Mouse (Mus musculus) 416B (cell line): ENCODE measurements around the gene Gpr15.

Experiments
- DNase-seq: peaks from one replicate; pipeline ENCODE4 v3.0.0; 2011; ENCODE audit warnings: low read depth

Gpr15 gene

DNA sequence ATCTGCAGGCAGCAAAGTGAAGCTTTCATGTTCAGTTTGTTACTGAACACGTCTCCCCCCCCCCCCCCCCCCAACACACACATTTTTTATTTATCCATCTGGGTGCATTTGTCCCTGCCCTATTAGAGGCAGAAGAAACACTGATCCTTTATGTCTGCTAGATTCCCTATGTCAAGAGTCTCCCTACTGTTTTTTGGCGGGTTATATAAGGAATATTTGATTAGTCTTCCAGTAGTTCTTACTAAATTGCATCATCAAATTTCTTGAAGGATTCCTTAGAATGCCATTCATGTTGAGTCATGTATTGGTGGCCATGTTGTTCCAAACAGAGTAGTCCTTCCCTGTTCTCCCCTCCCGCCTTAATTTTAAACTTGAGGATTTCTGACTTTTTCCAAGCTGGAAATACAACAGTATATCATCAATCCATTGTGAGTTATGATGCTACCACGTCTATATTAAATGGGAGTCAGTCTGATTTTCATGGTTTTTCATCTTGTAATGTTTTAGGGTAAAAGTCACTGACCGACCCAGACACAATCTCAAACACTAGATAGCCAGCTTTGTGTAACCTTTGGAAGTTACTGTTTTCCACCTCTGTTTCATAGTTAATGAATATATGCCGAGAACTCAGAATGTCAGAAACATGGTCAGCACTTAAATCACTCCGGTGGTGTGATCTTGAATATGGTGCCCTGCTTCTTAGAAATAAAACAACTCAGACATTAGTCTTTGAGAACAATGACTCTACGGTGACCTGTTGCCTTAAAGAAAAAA, 47.5 kb downstream of the Gpr15 start:
- no peak for DNase-seq

DNA sequence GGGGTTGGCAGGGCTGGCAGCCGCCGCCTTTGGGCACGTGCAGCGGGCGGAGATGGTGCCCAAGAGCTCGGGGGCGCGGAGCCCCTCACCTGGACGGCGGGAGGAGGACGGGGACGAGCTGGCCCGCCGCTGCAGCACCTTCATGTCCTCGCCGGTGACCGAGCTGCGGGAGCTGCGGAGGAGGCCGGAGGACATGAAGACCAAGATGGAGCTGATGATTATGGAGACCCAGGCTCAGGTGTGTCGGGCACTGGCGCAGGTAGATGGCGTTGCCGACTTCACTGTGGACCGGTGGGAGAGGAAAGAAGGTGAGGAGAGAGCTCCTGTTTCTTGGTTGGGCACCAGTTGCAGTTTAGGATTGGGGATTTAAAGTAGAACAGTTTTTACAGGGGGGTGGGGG, 48.2 kb downstream of the Gpr15 start:
- no peak for DNase-seq

DNA sequence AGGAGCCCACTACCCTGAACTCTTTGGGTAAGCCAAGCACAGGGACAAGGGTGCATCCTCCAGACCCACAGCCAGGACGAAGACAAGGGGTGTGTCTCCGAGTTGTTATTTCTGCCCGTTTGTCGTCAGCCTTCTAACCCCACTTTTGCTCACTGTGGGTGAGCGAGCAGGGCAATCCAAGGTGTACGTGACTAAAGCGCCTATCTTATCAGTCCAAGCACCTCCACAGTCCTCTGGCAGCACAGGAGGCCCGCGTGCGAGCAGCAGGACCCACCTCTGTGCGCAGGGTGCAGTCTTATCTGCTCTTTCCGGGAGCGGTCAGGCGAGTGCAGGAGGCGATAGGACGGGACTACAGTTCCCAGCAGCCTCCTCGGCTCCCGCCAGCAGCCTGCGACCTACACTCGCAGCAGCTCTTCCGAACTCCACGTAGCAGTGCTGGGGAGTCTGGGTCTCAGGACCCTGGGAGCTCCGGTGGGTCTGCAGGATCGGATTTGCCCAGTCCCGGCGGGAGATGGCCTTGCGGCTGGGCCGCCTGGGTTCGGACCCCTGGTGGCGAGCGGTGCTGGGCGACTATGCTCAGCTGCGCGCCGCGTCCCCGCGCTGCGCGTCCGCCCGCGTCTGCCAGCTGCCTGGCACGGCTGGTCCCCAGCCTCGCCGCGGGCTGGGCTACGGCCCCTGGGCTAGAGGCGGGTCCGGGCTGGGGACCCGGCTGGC, 48.8 kb downstream of the Gpr15 start, which contains the start of gene Cpox:
TSS of gene Cpox (plus strand) at position 376 of the 714 bp plus-strand sequence.
- peak; percentile 89 for DNase-seq

DNA sequence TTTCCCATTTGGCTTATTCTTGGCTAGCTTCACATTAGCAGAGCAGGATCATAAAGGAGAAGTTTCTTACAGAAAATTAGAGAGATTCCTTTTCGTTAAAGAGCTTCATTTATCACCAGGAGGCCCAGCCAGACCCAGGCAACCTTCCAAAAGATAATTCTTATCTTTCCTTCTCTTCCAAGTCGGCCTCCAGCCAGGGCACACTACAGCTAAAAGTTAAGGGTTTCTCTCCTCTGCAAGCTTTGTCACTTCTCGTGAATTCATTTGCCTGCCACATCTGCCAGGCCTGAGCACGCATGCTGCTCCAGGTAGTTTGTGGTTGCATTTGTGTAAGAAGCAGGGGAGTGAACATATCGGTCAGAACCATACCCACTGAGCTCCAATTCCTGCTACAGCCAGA, 49.6 kb downstream of the Gpr15 start:
- no peak for DNase-seq

DNA sequence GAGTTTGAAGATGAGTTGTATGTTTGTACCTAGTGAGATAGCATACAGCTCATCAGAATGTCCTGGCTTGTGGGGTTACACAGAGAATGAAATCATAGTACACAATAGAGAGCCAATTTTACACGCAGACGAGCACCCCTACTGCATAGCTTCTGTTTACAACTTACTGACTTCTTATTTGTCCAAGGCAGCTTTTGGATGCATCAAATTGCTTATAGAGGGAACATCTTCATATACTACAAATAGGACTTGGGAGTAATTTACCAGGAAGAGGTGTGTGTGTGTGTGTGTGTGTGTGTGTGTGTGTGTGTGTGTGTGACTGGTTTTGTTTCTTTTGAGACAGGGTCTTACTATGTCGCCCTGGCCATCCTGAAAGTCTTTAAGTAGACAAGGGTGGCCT, 50.3 kb downstream of the Gpr15 start:
- no peak for DNase-seq
